Mouse (Mus musculus): ENCODE measurements at regions not wholly inside any gene's neighbourhood (a gene's known extent, or its start where the extent isn't known, plus 50 kb on each side); places are given as distances from the start of the nearest gene placed in this dataset.

DNA sequence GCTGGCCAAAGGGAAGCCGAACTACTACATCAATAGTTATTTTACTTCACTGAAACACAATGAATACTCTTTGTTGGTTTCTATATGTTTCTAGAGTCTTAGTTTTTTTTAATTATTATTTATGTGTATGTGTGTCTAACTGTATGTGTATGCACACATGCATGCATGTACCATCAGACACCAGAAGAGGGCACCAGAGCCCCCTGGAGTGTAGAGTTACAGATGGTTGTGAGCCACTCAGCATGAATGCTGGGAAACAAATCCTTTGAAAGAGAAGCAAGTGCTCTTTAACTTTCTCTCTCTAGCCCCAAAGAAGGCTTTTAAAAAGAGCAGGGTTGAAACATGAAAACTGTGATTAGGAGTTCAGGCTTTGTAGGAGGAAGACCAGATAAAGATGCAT, 290.7 kb downstream of the Sorl1 start:
- no peaks in the 10 kb centered on the region for H3K36me3 ChIP-seq
- WGBS = 100% methylated on average over 1 of the region's 1 CpGs
- peaks cover 7% of the 10 kb centered on the region; the same call in 1 of the 2 replicates for H3K9me3 ChIP-seq
- no peak for ATAC-seq (ENCODE audit: insufficient number of reproducible peaks, insufficient read depth, low FRiP score, low TSS enrichment, low read depth)
- no peak overlapping the region for H3K9ac ChIP-seq (replicated peaks)
- H3K27ac ChIP-seq = 0 out of 2 replicates have a peak overlapping the region, but pooled peaks have one; percentile 45
- no peaks in the 10 kb centered on the region for H3K27me3 ChIP-seq
- H3K4me2 ChIP-seq = no peak overlapping the region
- peaks cover 22% of the 10 kb centered on the region for H3K4me1 ChIP-seq (replicated peaks)
- H3K4me3 ChIP-seq (replicated peaks) = no peak overlapping the region

DNA sequence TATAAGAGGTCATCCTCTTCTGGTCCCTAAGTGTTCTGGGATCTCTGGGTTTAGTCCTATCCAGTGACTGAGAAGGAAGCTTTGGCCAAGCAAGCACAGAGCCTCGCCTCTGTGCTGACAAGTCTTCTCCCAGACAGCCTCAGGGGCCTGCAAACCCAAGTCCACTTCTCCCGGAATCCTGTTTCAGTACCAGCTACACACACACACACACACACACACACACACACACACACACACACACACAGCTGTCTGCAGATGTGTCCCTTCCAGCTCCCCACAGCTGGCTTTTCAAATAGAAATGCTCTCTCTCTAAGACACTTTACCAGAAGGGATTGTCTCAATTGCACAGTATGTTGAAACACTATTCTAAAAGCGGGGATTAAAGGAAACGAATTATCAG, 296.7 kb downstream of the Sorl1 start:
- no peak overlapping the region for H3K4me3 ChIP-seq (replicated peaks)
- ATAC-seq (ENCODE audit: insufficient number of reproducible peaks, insufficient read depth, low FRiP score, low TSS enrichment, low read depth) = no peak
- no peaks in the 10 kb centered on the region; the same call in 1 of the 2 replicates for H3K9me3 ChIP-seq
- H3K27me3 ChIP-seq = no peaks in the 10 kb centered on the region
- H3K9ac ChIP-seq (replicated peaks) = no peak overlapping the region
- H3K36me3 ChIP-seq = no peaks in the 10 kb centered on the region
- H3K4me1 ChIP-seq (replicated peaks) = peaks cover 18% of the 10 kb centered on the region
- H3K27ac ChIP-seq = peak overlapping the region; percentile 80
- no peak overlapping the region for H3K4me2 ChIP-seq
- 48% methylated on average over 4 of the region's 4 CpGs for WGBS

GRCm38 (mm10) chr9:41821401-41821800, 302.7 kb downstream of the Sorl1 start:
- Histone ChIP-seq H3K4me1 (replicated peaks) (peaks cover 11% of the 10 kb centered on the region), H3K9me3 (no peaks in the 10 kb centered on the region; the same call in 1 of the 2 replicates), H3K4me3 (replicated peaks) (no peak overlapping the region), H3K36me3 (no peaks in the 10 kb centered on the region), H3K27me3 (no peaks in the 10 kb centered on the region), H3K27ac (no peak overlapping the region), H3K9ac (replicated peaks) (no peak overlapping the region), H3K4me2 (no peak overlapping the region)
- WGBS = 56% methylated on average over 4 of the region's 4 CpGs
- no peak for ATAC-seq (ENCODE audit: insufficient number of reproducible peaks, insufficient read depth, low FRiP score, low TSS enrichment, low read depth)

GRCm38 (mm10) chr9:41817740-41818461, 306.2 kb downstream of the Sorl1 start:
- WGBS = 54% methylated on average over 11 of the region's 11 CpGs
- no peak for ATAC-seq (ENCODE audit: insufficient number of reproducible peaks, insufficient read depth, low FRiP score, low TSS enrichment, low read depth)
- Histone ChIP-seq H3K9me3 (no peaks in the 10 kb centered on the region), H3K4me3 (replicated peaks) (no peak overlapping the region), H3K27me3 (no peaks in the 10 kb centered on the region), H3K9ac (replicated peaks) (no peak overlapping the region), H3K36me3 (no peaks in the 10 kb centered on the region), H3K4me1 (replicated peaks) (peaks cover 11% of the 10 kb centered on the region), H3K27ac (peak overlapping the region; percentile 64), H3K4me2 (no peak overlapping the region)

DNA sequence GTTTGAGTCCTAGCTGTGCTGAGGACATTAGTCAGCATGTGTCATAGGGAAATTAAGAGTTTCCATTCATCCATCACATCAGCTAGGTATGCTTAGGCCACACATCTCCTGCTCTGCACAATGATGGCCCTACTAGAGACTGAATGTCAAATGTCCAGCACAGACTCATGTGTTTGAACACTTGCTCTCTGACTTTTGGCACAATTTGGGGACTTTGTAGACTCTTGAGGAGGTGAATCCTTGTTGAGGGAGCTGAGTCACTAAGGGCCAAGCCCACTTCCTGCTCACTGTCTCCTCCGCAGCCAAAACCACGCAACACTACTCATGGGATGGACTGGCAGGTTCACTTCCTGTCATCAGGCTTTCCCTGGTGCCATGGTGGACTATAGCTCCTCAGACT, 308.2 kb downstream of the Sorl1 start:
- Histone ChIP-seq H3K27ac (no peak overlapping the region), H3K9me3 (no peaks in the 10 kb centered on the region), H3K4me3 (replicated peaks) (no peak overlapping the region), H3K27me3 (no peaks in the 10 kb centered on the region), H3K36me3 (no peaks in the 10 kb centered on the region), H3K9ac (replicated peaks) (no peak overlapping the region), H3K4me2 (no peak overlapping the region), H3K4me1 (replicated peaks) (peaks cover 11% of the 10 kb centered on the region)
- 94% methylated on average over 2 of the region's 2 CpGs for WGBS
- no peak for ATAC-seq (ENCODE audit: insufficient number of reproducible peaks, insufficient read depth, low FRiP score, low TSS enrichment, low read depth)

- 79% methylated on average over 4 of the region's 4 CpGs for WGBS
- H3K27me3 ChIP-seq = no peaks in the 10 kb centered on the region
- no peaks in the 10 kb centered on the region for H3K36me3 ChIP-seq
- no peak overlapping the region for H3K4me3 ChIP-seq (replicated peaks)
- H3K4me1 ChIP-seq (replicated peaks) = peaks cover 36% of the 10 kb centered on the region
- H3K9ac ChIP-seq (replicated peaks) = no peak overlapping the region
- H3K4me2 ChIP-seq = no peak overlapping the region
- H3K27ac ChIP-seq = peak overlapping the region; percentile 51
- H3K9me3 ChIP-seq = no peaks in the 10 kb centered on the region
- ATAC-seq (ENCODE audit: insufficient number of reproducible peaks, insufficient read depth, low FRiP score, low TSS enrichment, low read depth) = no peak
Measured at GRCm38 (mm10) chr9:41809291-41809690, 314.8 kb downstream of the Sorl1 start.

DNA sequence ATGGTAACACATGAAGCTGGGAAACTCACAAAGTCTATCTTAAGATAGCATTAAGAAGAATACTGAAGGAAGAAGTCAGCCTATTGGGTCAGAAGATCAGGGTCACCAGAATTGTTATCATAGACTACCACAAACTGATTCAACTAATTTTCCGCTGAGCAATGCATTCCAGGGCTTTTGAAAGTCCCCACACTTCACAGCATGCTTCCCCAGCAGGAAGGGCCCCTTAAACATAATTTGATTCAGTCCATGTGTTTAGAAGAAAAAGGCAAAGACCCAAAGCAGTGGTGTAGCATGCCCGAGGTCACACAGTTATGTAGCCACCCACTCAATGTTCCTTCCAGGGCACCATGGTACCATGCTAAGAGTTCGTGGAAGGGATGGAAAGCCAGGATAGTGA, 315.3 kb downstream of the Sorl1 start:
- H3K9me3 ChIP-seq = no peaks in the 10 kb centered on the region
- H3K36me3 ChIP-seq = no peaks in the 10 kb centered on the region
- H3K4me3 ChIP-seq (replicated peaks) = no peak overlapping the region
- H3K4me1 ChIP-seq (replicated peaks) = peaks cover 39% of the 10 kb centered on the region
- H3K4me2 ChIP-seq = no peak overlapping the region
- WGBS = 51% methylated on average over 3 of the region's 3 CpGs
- peak overlapping the region; percentile 51 for H3K27ac ChIP-seq
- H3K9ac ChIP-seq (replicated peaks) = no peak overlapping the region
- ATAC-seq (ENCODE audit: insufficient number of reproducible peaks, insufficient read depth, low FRiP score, low TSS enrichment, low read depth) = no peak
- H3K27me3 ChIP-seq = no peaks in the 10 kb centered on the region

GRCm38 (mm10) chr9:41806289-41806621, 317.8 kb downstream of the Sorl1 start:
- H3K4me2 ChIP-seq = peak overlapping the region; percentile 28
- no peaks in the 10 kb centered on the region for H3K27me3 ChIP-seq
- WGBS = 79% methylated on average over 5 of the region's 5 CpGs
- no peak for ATAC-seq (ENCODE audit: insufficient number of reproducible peaks, insufficient read depth, low FRiP score, low TSS enrichment, low read depth)
- no peaks in the 10 kb centered on the region for H3K36me3 ChIP-seq
- H3K4me3 ChIP-seq (replicated peaks) = no peak overlapping the region
- peak overlapping the region; percentile 95 for H3K27ac ChIP-seq
- H3K9ac ChIP-seq (replicated peaks) = no peak overlapping the region
- H3K9me3 ChIP-seq = no peaks in the 10 kb centered on the region
- H3K4me1 ChIP-seq (replicated peaks) = peaks cover 39% of the 10 kb centered on the region

DNA sequence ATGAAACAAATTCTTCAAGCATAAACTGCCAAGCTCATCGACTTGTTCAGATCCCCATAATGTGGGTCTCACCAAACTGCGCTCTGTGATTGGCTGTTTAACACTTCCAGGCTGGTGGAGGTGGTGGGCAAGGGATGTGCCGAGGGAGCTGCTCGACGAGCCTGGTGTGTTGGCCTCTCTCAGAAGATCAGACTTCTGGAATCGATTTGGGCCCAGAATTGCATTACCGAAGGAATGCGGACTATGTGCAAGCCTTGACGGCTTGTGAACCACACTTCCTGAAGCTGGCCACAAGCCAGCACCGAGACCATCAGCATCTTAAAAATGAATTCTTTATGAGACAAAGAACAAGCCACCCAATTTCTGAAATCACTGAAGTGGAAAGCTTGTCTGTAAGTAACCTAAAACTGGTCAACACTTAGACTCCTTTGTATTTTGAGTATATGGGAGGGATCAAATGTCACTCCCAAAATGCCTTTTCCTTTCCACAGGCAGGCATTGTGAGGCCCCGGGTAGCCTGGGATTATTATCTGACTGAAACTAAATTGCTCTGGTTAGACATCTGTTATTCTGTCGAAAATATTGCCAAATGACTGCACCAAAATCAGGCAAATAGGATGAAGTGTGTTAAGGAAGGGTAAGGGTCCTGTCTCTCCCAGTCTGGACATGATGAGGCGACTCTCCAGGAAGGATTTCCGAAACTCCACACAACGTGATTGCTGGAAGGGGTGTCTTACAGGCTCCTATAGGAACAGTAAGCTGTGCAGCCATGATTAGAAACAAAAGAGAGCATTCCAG, 318.4 kb downstream of the Sorl1 start:
- Histone ChIP-seq H3K4me2 (peak overlapping the region; percentile 28), H3K27ac (peak overlapping the region; percentile 95), H3K4me1 (replicated peaks) (peaks cover 39% of the 10 kb centered on the region), H3K9me3 (no peaks in the 10 kb centered on the region), H3K27me3 (no peaks in the 10 kb centered on the region), H3K9ac (replicated peaks) (no peak overlapping the region), H3K4me3 (replicated peaks) (no peak overlapping the region), H3K36me3 (no peaks in the 10 kb centered on the region)
- WGBS = 20% methylated on average over 15 of the region's 15 CpGs
- peak; percentile 86 for ATAC-seq (ENCODE audit: insufficient number of reproducible peaks, insufficient read depth, low FRiP score, low TSS enrichment, low read depth)

GRCm38 (mm10) chr9:41804711-41805331, 319.3 kb downstream of the Sorl1 start:
- no peak for ATAC-seq (ENCODE audit: insufficient number of reproducible peaks, insufficient read depth, low FRiP score, low TSS enrichment, low read depth)
- no peak overlapping the region for H3K4me3 ChIP-seq (replicated peaks)
- H3K27ac ChIP-seq = peak overlapping the region; percentile 95
- H3K27me3 ChIP-seq = no peaks in the 10 kb centered on the region
- WGBS = 28% methylated on average over 10 of the region's 10 CpGs
- no peaks in the 10 kb centered on the region for H3K36me3 ChIP-seq
- H3K9ac ChIP-seq (replicated peaks) = no peak overlapping the region
- H3K9me3 ChIP-seq = no peaks in the 10 kb centered on the region
- peaks cover 39% of the 10 kb centered on the region for H3K4me1 ChIP-seq (replicated peaks)
- peak overlapping the region; percentile 28 for H3K4me2 ChIP-seq

DNA sequence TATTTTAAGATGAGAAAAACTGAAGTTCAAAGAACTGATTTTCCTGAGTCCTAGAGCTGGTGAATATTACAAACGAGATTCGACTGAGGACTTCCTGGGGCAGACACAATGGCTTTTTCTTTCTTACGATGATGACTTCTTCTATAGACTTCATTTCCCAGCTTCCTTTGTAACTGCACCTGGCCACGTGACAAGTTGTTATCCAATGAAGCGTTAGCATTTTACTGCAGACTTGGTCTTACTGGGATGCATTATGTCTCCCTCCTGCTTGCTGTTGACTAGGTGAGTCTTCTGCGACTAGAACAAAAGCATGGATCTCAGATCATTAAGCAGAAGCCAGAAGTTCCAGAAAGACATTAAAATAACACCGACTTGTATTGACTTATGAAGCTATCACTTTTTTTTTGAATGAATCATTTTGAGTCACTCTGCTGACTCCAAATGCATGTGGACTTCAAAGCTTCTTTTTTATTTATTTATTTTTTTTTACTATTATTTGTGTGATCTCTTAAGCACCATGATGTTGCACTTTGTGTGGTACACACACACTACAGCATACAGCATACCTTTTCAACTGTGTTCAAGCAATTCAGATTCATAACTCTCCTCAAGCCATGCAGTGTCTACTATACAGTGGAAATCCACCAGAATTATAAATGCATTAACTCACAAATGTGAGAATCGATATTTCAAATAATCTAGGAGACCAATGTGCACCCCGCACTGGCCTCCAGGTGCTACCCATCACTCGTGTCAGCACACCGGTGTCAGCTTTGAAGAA, 320.2 kb downstream of the Sorl1 start:
- H3K4me2 ChIP-seq = no peak overlapping the region
- peak overlapping the region; percentile 95 for H3K27ac ChIP-seq
- H3K27me3 ChIP-seq = no peaks in the 10 kb centered on the region
- no peak overlapping the region for H3K4me3 ChIP-seq (replicated peaks)
- H3K9ac ChIP-seq (replicated peaks) = no peak overlapping the region
- ATAC-seq (ENCODE audit: insufficient number of reproducible peaks, insufficient read depth, low FRiP score, low TSS enrichment, low read depth) = no peak
- H3K9me3 ChIP-seq = no peaks in the 10 kb centered on the region
- H3K4me1 ChIP-seq (replicated peaks) = peaks cover 30% of the 10 kb centered on the region
- WGBS = 71% methylated on average over 11 of the region's 11 CpGs
- no peaks in the 10 kb centered on the region for H3K36me3 ChIP-seq
